Mouse (Mus musculus) C2C12 (cell line): Measurements from ENCODE around the gene Map3k14.

Experiments
- CEBPB ChIP-seq: IDR thresholded peaks from one replicate; pipeline ENCODE4 v1.6.1; 2011; ENCODE audit warnings: low read depth, mild to moderate bottlenecking, control low read depth, moderate library complexity
- CTCF ChIP-seq: IDR thresholded peaks from one replicate; pipeline ENCODE4 v1.5.1; 2011; ENCODE audit not compliant: control insufficient read depth, insufficient read depth, insufficient read length
- FOSL1 ChIP-seq: IDR thresholded peaks from one replicate; pipeline ENCODE4 v1.8.0; 2011; ENCODE audit warnings: mild to moderate bottlenecking, low read length; ENCODE audit not compliant: poor library complexity, insufficient read depth, severe bottlenecking
- MAX ChIP-seq: IDR thresholded peaks from one replicate; pipeline ENCODE4 v1.6.1; 2011; ENCODE audit warnings: mild to moderate bottlenecking, control low read depth
- MYOD1 ChIP-seq: IDR thresholded peaks from one replicate; pipeline ENCODE4 v1.6.1; 2011; ENCODE audit warnings: low read depth; ENCODE audit not compliant: control insufficient read depth, insufficient read length
- MYOG ChIP-seq: IDR thresholded peaks from one replicate; pipeline ENCODE4 v1.6.1; 2011; ENCODE audit not compliant: control insufficient read depth, insufficient read length; ENCODE audit errors: extremely low read depth
- USF1 ChIP-seq: IDR thresholded peaks from one replicate; pipeline ENCODE4 v1.6.1; 2011; ENCODE audit warnings: low read depth, mild to moderate bottlenecking, control low read depth, moderate library complexity

- no peak for TF ChIP-seq CTCF
- peak; percentile 31 for TF ChIP-seq FOSL1
- peak; percentile 71 for TF ChIP-seq MAX
- TF ChIP-seq USF1, result no peak
- no peak for TF ChIP-seq CEBPB
- no peak for TF ChIP-seq MYOG
- peak; percentile 94 for TF ChIP-seq MYOD1
Measured at GRCm38 (mm10) chr11:103246081-103246730, 21.1 kb downstream of the Map3k14 start.
